Mouse (Mus musculus) erythroblast, embryonic 14.5 days (primary cell): ENCODE measurements around the gene Rhbdf1.

Source experiments
- GATA1 ChIP-seq: IDR thresholded peaks from 2 replicates; pipeline ENCODE4 v1.6.1; 2012; ENCODE audit warnings: low read length, inconsistent platforms, mixed read lengths
- TAL1 ChIP-seq: IDR thresholded peaks from 3 replicates; pipeline ENCODE4 v1.6.1; 2012; ENCODE audit warnings: low read length, inconsistent platforms, mixed read lengths

GRCm38 (mm10) chr11:32190603-32191110 lies 31.4 kb downstream of the Rhbdf1 start:
- TF ChIP-seq GATA1 (no peak), TAL1 (no peak)
